Mouse (Mus musculus) kidney, adult 18-20 months (tissue): ENCODE measurements around the gene Glo1.
A peak's percentile ranks its signal among the peaks of the same experiment; 100 is the strongest.

Experiments
- DNase-seq: peaks from one replicate; pipeline ENCODE4 v3.0.0; 2021

Glo1 gene

GRCm38 (mm10) chr17:30575941-30576773 is 50.5 kb downstream of the Glo1 start, which contains the start of gene Btbd9:
Gene Btbd9, minus strand, starts transcription at chr17:30576488.
- DNase-seq = peak; percentile 99

- DNase-seq = no peak
These were observed 51.4 kb downstream of the Glo1 start for GRCm38 (mm10) chr17:30575121-30575904.

- DNase-seq = no peak
These were observed 51.9 kb downstream of the Glo1 start for GRCm38 (mm10) chr17:30574783-30575075.

GRCm38 (mm10) chr17:30573990-30574782 is 52.5 kb downstream of the Glo1 start:
- peak; percentile 33 for DNase-seq

- no peak for DNase-seq
These were observed 55.7 kb downstream of the Glo1 start for GRCm38 (mm10) chr17:30570971-30571370.

GRCm38 (mm10) chr17:30570173-30570572 is 56.5 kb downstream of the Glo1 start:
- DNase-seq = peak; percentile 82

GRCm38 (mm10) chr17:30568473-30568872 is 58.2 kb downstream of the Glo1 start:
- DNase-seq = no peak

GRCm38 (mm10) chr17:30564971-30565370 is 61.7 kb downstream of the Glo1 start:
- no peak for DNase-seq

- no peak for DNase-seq
These were observed 62.3 kb downstream of the Glo1 start for GRCm38 (mm10) chr17:30564407-30564806.

- no peak for DNase-seq
These were observed 63.1 kb downstream of the Glo1 start for GRCm38 (mm10) chr17:30563484-30564075.

- no peak for DNase-seq
These were observed 63.9 kb downstream of the Glo1 start for GRCm38 (mm10) chr17:30562770-30563169.

- peak; percentile 86 for DNase-seq
These were observed 67.1 kb downstream of the Glo1 start for GRCm38 (mm10) chr17:30559536-30559935.

GRCm38 (mm10) chr17:30558623-30559022 is 68.0 kb downstream of the Glo1 start:
- DNase-seq = no peak

GRCm38 (mm10) chr17:30556512-30556911 is 70.2 kb downstream of the Glo1 start:
- DNase-seq = no peak

- DNase-seq = no peak
These were observed 73.4 kb downstream of the Glo1 start for GRCm38 (mm10) chr17:30553027-30553937.

GRCm38 (mm10) chr17:30550774-30551107 is 75.9 kb downstream of the Glo1 start:
- no peak for DNase-seq

GRCm38 (mm10) chr17:30549899-30550773 is 76.5 kb downstream of the Glo1 start:
- no peak for DNase-seq

- peak; percentile 42 for DNase-seq
These were observed 87.6 kb downstream of the Glo1 start for GRCm38 (mm10) chr17:30539098-30539497.

GRCm38 (mm10) chr17:30536651-30537050 is 90.0 kb downstream of the Glo1 start:
- DNase-seq = no peak
